Mouse (Mus musculus): Measurements from ENCODE around the gene Ercc4. TPM values are rescaled to one million over a fixed set of nuclear protein-coding genes. Genes with fewer than 3 reads are reported as not detected.

Ercc4 gene
- polyA plus RNA-seq, 1 experiment from 2014 or later = 8.2 TPM

- Histone ChIP-seq H3K36me3 (no peaks in the 10 kb centered on the region), H3K27me3 (replicated peaks) (no peaks in the 10 kb centered on the region), H3K27ac (no peak overlapping the region), H3K4me3 (no peak overlapping the region), H3K9me3 (replicated peaks) (no peaks in the 10 kb centered on the region), H3K4me2 (no peak overlapping the region), H3K9ac (no peak overlapping the region), H3K4me1 (no peaks in the 10 kb centered on the region)
- no peak for ATAC-seq
- WGBS (ENCODE audit: insufficient replicate concordance) = 71% methylated on average over 4 of the region's 4 CpGs
Measured at GRCm38 (mm10) chr16:13183182-13183742, 73.8 kb downstream of the Ercc4 start.

- Histone ChIP-seq H3K4me3 (no peak overlapping the region), H3K4me1 (peaks cover 3% of the 10 kb centered on the region; the same call in 1 of the 2 replicates), H3K4me2 (no peak overlapping the region), H3K9me3 (replicated peaks) (no peaks in the 10 kb centered on the region), H3K36me3 (no peaks in the 10 kb centered on the region), H3K27ac (no peak overlapping the region), H3K27me3 (replicated peaks) (no peaks in the 10 kb centered on the region), H3K9ac (no peak overlapping the region)
- ATAC-seq = no peak
- 67% methylated on average over 3 of the region's 3 CpGs for WGBS (ENCODE audit: insufficient replicate concordance)
Measured at GRCm38 (mm10) chr16:13184381-13184780, 74.9 kb downstream of the Ercc4 start.

GRCm38 (mm10) chr16:13189430-13190107 lies 80.1 kb downstream of the Ercc4 start:
- peaks cover 13% of the 10 kb centered on the region; the same call in 1 of the 2 replicates for H3K4me1 ChIP-seq
- WGBS (ENCODE audit: insufficient replicate concordance) = 38% methylated on average over 12 of the region's 12 CpGs
- ATAC-seq = 0 out of 2 replicates have a peak, but pooled peaks have one; percentile 20
- H3K4me2 ChIP-seq = no peak overlapping the region
- no peak overlapping the region for H3K9ac ChIP-seq
- H3K27ac ChIP-seq = no peak overlapping the region
- no peaks in the 10 kb centered on the region for H3K36me3 ChIP-seq
- H3K4me3 ChIP-seq = no peak overlapping the region
- H3K27me3 ChIP-seq (replicated peaks) = no peaks in the 10 kb centered on the region
- no peaks in the 10 kb centered on the region for H3K9me3 ChIP-seq (replicated peaks)

- no peak overlapping the region for H3K9ac ChIP-seq
- WGBS (ENCODE audit: insufficient replicate concordance) = 55% methylated on average over 5 of the region's 5 CpGs
- H3K36me3 ChIP-seq = no peaks in the 10 kb centered on the region
- H3K9me3 ChIP-seq (replicated peaks) = no peaks in the 10 kb centered on the region
- H3K27ac ChIP-seq = peak overlapping the region; percentile 59
- no peaks in the 10 kb centered on the region for H3K27me3 ChIP-seq (replicated peaks)
- no peak for ATAC-seq
- no peak overlapping the region for H3K4me3 ChIP-seq
- no peak overlapping the region for H3K4me2 ChIP-seq
- peaks cover 13% of the 10 kb centered on the region; the same call in 1 of the 2 replicates for H3K4me1 ChIP-seq
Measured at GRCm38 (mm10) chr16:13190471-13190870, 81.0 kb downstream of the Ercc4 start.

- Histone ChIP-seq H3K9ac (no peak overlapping the region), H3K4me1 (peaks cover 13% of the 10 kb centered on the region; the same call in 1 of the 2 replicates), H3K4me2 (no peak overlapping the region), H3K4me3 (no peak overlapping the region), H3K36me3 (no peaks in the 10 kb centered on the region), H3K9me3 (replicated peaks) (no peaks in the 10 kb centered on the region), H3K27ac (peak overlapping the region; percentile 59; the same call in 1 of the 2 replicates), H3K27me3 (replicated peaks) (no peaks in the 10 kb centered on the region)
- 53% methylated on average over 4 of the region's 4 CpGs for WGBS (ENCODE audit: insufficient replicate concordance)
- peak; percentile 49; the same call in 1 of the 2 replicates for ATAC-seq
Measured at GRCm38 (mm10) chr16:13191166-13191565, 81.7 kb downstream of the Ercc4 start.

- Histone ChIP-seq H3K4me3 (no peak overlapping the region), H3K9ac (no peak overlapping the region), H3K27ac (no peak overlapping the region), H3K9me3 (replicated peaks) (no peaks in the 10 kb centered on the region), H3K27me3 (replicated peaks) (no peaks in the 10 kb centered on the region), H3K4me1 (peaks cover 17% of the 10 kb centered on the region; the same call in 1 of the 2 replicates), H3K4me2 (no peak overlapping the region), H3K36me3 (no peaks in the 10 kb centered on the region)
- 27% methylated on average over 4 of the region's 4 CpGs for WGBS (ENCODE audit: insufficient replicate concordance)
- ATAC-seq = no peak
Measured at GRCm38 (mm10) chr16:13193663-13194071, 84.2 kb downstream of the Ercc4 start.

- 66% methylated on average over 5 of the region's 5 CpGs for WGBS (ENCODE audit: insufficient replicate concordance)
- no peak for ATAC-seq
- Histone ChIP-seq H3K27ac (no peak overlapping the region), H3K27me3 (replicated peaks) (no peaks in the 10 kb centered on the region), H3K4me2 (no peak overlapping the region), H3K9ac (no peak overlapping the region), H3K36me3 (no peaks in the 10 kb centered on the region), H3K4me3 (no peak overlapping the region), H3K9me3 (replicated peaks) (no peaks in the 10 kb centered on the region), H3K4me1 (peaks cover 13% of the 10 kb centered on the region; the same call in 1 of the 2 replicates)
Measured at GRCm38 (mm10) chr16:13194882-13195281, 85.4 kb downstream of the Ercc4 start.

GRCm38 (mm10) chr16:13196626-13197025 lies 87.1 kb downstream of the Ercc4 start:
- Histone ChIP-seq H3K9ac (no peak overlapping the region), H3K27me3 (replicated peaks) (no peaks in the 10 kb centered on the region), H3K4me2 (no peak overlapping the region), H3K4me3 (no peak overlapping the region), H3K36me3 (no peaks in the 10 kb centered on the region), H3K9me3 (replicated peaks) (no peaks in the 10 kb centered on the region), H3K27ac (no peak overlapping the region), H3K4me1 (peaks cover 13% of the 10 kb centered on the region; the same call in 1 of the 2 replicates)
- ATAC-seq = no peak
- WGBS (ENCODE audit: insufficient replicate concordance) = 60% methylated on average over 5 of the region's 5 CpGs

GRCm38 (mm10) chr16:13197293-13197692 lies 87.8 kb downstream of the Ercc4 start:
- H3K4me1 ChIP-seq = peaks cover 13% of the 10 kb centered on the region; the same call in 1 of the 2 replicates
- no peak overlapping the region for H3K9ac ChIP-seq
- no peak overlapping the region for H3K27ac ChIP-seq
- no peak overlapping the region for H3K4me3 ChIP-seq
- H3K4me2 ChIP-seq = no peak overlapping the region
- H3K36me3 ChIP-seq = no peaks in the 10 kb centered on the region
- no peak for ATAC-seq
- no peaks in the 10 kb centered on the region for H3K27me3 ChIP-seq (replicated peaks)
- WGBS (ENCODE audit: insufficient replicate concordance) = 22% methylated on average over 5 of the region's 5 CpGs
- no peaks in the 10 kb centered on the region for H3K9me3 ChIP-seq (replicated peaks)

- H3K36me3 ChIP-seq = no peaks in the 10 kb centered on the region
- no peaks in the 10 kb centered on the region for H3K9me3 ChIP-seq (replicated peaks)
- no peak overlapping the region for H3K4me2 ChIP-seq
- no peak overlapping the region for H3K4me3 ChIP-seq
- ATAC-seq = no peak
- 0 out of 2 replicates have a peak, but pooled peaks cover 4% of the 10 kb centered on the region for H3K4me1 ChIP-seq
- no peak overlapping the region for H3K9ac ChIP-seq
- H3K27me3 ChIP-seq (replicated peaks) = no peaks in the 10 kb centered on the region
- no peak overlapping the region for H3K27ac ChIP-seq
- 53% methylated on average over 2 of the region's 2 CpGs for WGBS (ENCODE audit: insufficient replicate concordance)
Measured at GRCm38 (mm10) chr16:13199204-13199603, 89.7 kb downstream of the Ercc4 start.
